In the genomic region with DNA sequence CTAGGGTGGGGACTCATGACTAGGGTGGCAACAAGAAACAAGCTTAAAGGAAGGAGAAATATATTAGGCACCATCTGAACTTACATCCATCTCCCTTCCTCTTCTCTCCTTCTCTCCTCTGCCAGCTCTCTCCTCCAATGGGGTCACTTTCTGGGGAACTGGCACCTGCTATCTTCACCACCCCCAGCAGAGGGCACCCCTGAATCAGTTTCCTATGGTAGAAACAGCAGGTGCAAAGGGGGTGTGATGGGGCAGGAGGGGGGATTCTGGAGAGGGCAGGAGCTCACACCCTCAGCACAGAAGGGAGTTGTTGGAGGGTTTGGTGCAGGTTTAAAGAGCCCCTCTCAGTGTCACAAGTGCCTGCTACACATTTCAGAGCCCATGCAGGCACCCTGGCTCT, we compare ENCODE assay signal across 9 mouse cellular contexts. TPM values are rescaled to one million over a fixed set of nuclear protein-coding genes. Genes with fewer than 3 reads are reported as not detected.
DNase-seq lines count a peak whose midpoint lies in the region; ATAC-seq and TF ChIP-seq lines count a peak whose summit lies in the region.
"Had no signal": no experiment of that assay in that cellular context is flagged by ENCODE, and none has a peak within 500 bp of the region (broad histone marks: within the 10 kb centered on the region; RNA-seq: fewer than 3 reads in every experiment).

No protein-coding gene starts in this region.

- peak; percentile 34 to 59 for DNase-seq in heart, postnatal 10 days
- DNase-seq in heart, postnatal 25 days (ENCODE audit: low spot score), result no peak
- peak; percentile 70 for DNase-seq in A20 (ENCODE audit: low read depth, low spot score)
- DNase-seq in ES-CJ7 (ENCODE audit: low read depth, low spot score), result peak; percentile 44
- DNase-seq in cerebellum, postnatal 36 days, result peak; percentile 17 to 34
- DNase-seq in limb, embryonic 11.5 days (ENCODE audit: low spot score), result peak; percentile 65

- no peaks in the 10 kb centered on the region for H3K9me3 ChIP-seq in limb, embryonic 11.5 days (ENCODE audit: control insufficient read depth, low read length)
- H3K9me3 ChIP-seq: limb, embryonic 13.5 days had no signal

- no peak for TF ChIP-seq POLR2A in small intestine, adult 2 months (IDR thresholded peaks at IDR 0.05; ENCODE audit: low read depth, low read length)

- no peak overlapping the region for H3K4me3 ChIP-seq in limb, embryonic 11.5 days (ENCODE audit: low read depth, low read length)
- no peak overlapping the region for H3K4me3 ChIP-seq in small intestine, adult 2 months (ENCODE audit: low read depth, low read length)
- H3K4me3 ChIP-seq: erythroblast, embryonic 14.5 days; limb, embryonic 13.5 days had no signal

- no peaks in the 10 kb centered on the region for H3K36me3 ChIP-seq in limb, embryonic 11.5 days (ENCODE audit: control insufficient read depth, insufficient read depth, low read length)
- no peaks in the 10 kb centered on the region for H3K36me3 ChIP-seq in small intestine, adult 2 months (ENCODE audit: control insufficient read depth, insufficient read depth, low read length)
- H3K36me3 ChIP-seq: limb, embryonic 13.5 days had no signal

- intact Hi-C loops in heart, postnatal 10 days (cut with DNase I), result no loop called here
- intact Hi-C loops in heart, postnatal 25 days (cut with DNase I), result no loop called here

- no peaks in the 10 kb centered on the region for H3K27me3 ChIP-seq in limb, embryonic 11.5 days (ENCODE audit: control insufficient read depth, insufficient read depth, low read length)
- H3K27me3 ChIP-seq in small intestine, adult 2 months (ENCODE audit: control insufficient read depth, insufficient read depth, low read length), result no peaks in the 10 kb centered on the region

- peaks cover 5% of the 10 kb centered on the region; the same call in 1 of the 2 replicates for H3K4me1 ChIP-seq in limb, embryonic 11.5 days (ENCODE audit: control insufficient read depth, insufficient read depth, low read length)
- H3K4me1 ChIP-seq in small intestine, adult 2 months (ENCODE audit: control insufficient read depth, insufficient read depth, insufficient read length, low read length), result peaks cover 10% of the 10 kb centered on the region

- no peak overlapping the region for H3K4me2 ChIP-seq in limb, embryonic 11.5 days (ENCODE audit: low read depth, severe bottlenecking)
- H3K4me2 ChIP-seq: limb, embryonic 13.5 days had no signal

- no peak overlapping the region for H3K27ac ChIP-seq in limb, embryonic 11.5 days (replicated peaks; ENCODE audit: low read depth, low read length)
- H3K27ac ChIP-seq in small intestine, adult 2 months (ENCODE audit: insufficient read depth, low read depth, low read length), result no peak overlapping the region
- H3K27ac ChIP-seq: limb, embryonic 13.5 days had no signal

- peak; percentile 44; the same call in 1 of the 2 replicates for TF ChIP-seq CTCF in small intestine, adult 2 months (IDR thresholded peaks at IDR 0.05; ENCODE audit: extremely low read depth, insufficient read length, insufficient replicate concordance, low read depth, low read length)

- 0 out of 2 replicates have a peak, but pooled peaks have one; percentile 19 for ATAC-seq in limb, embryonic 11.5 days (ENCODE audit: insufficient number of reproducible peaks, low FRiP score, low TSS enrichment, low read depth)

- no peak overlapping the region for H3K9ac ChIP-seq in limb, embryonic 11.5 days (ENCODE audit: low read length)
- H3K9ac ChIP-seq: limb, embryonic 13.5 days had no signal

RNA-seq across cellular contexts. Expression of a gene that starts 3.1 kb away (rescaled TPM):
- total RNA-seq in heart, postnatal 10 days (2021), result 10 to 100 TPM in 1 of 2 experiments, 1 to 10 TPM in 1; 9.7 to 10.5 TPM
- 10 to 100 TPM in 1 of 2 experiments, 1 to 10 TPM in 1; 9.6 to 10.8 TPM for total RNA-seq in heart, postnatal 25 days (2021)
- 50.2 and 50.5 TPM in 2 replicates for polyA plus RNA-seq in limb, embryonic 11.5 days (2014; fragmentation: Nextera tagmentation; extraction: Ambion mirVana)
- polyA plus RNA-seq in small intestine, adult 2 months (2012; rRNA removed), result 10.1 and 11.5 TPM in 2 replicates

RNA-seq across cellular contexts. Expression of a gene that starts 7.3 kb away (rescaled TPM):
- total RNA-seq in heart, postnatal 10 days (2021), result 1 to 10 TPM; 5.5 to 5.7 TPM
- total RNA-seq in heart, postnatal 25 days (2021), result 1 to 10 TPM; 4.1 to 4.2 TPM
- 3.6 and 3.9 TPM in 2 replicates for polyA plus RNA-seq in limb, embryonic 11.5 days (2014; fragmentation: Nextera tagmentation; extraction: Ambion mirVana)
- 3.9 and 6.1 TPM in 2 replicates for polyA plus RNA-seq in small intestine, adult 2 months (2012; rRNA removed)
- polyA plus RNA-seq: erythroblast, embryonic 14.5 days had no signal

RNA-seq across cellular contexts. Expression of a gene that starts 23.2 kb away (rescaled TPM):
- total RNA-seq in heart, postnatal 10 days (2021), result 1 to 10 TPM in 1 of 2 experiments, under 1 TPM in 1; 0.10 to 1.1 TPM
- under 1 TPM; 0.20 to 0.52 TPM for total RNA-seq in heart, postnatal 25 days (2021)
- polyA plus RNA-seq in limb, embryonic 11.5 days (2014; fragmentation: Nextera tagmentation; extraction: Ambion mirVana), result not detected in 2 replicates
- 0.03 and 0.30 TPM in 2 replicates for polyA plus RNA-seq in small intestine, adult 2 months (2012; rRNA removed)
